8 mouse cellular contexts compared by ENCODE assay signal in genomic region chr16:10313226-10313625, GRCm38 (mm10). TPM values are rescaled to one million over a fixed set of nuclear protein-coding genes. Genes with fewer than 3 reads are reported as not detected.
DNase-seq lines count a peak whose midpoint lies in the region; ATAC-seq and TF ChIP-seq lines count a peak whose summit lies in the region.

No protein-coding gene starts in this region.

- TF ChIP-seq POLR2A in olfactory bulb, adult 2 months (IDR thresholded peaks at IDR 0.05; ENCODE audit: insufficient read depth, low read depth, low read length), result no peak

- no peak for TF ChIP-seq CTCF in olfactory bulb, adult 2 months (IDR thresholded peaks at IDR 0.05; ENCODE audit: insufficient read depth, low read depth, low read length)

- no peaks in the 10 kb centered on the region for H3K4me1 ChIP-seq in kidney, embryonic 14.5 days (ENCODE audit: control insufficient read depth, insufficient read depth, low read length)
- H3K4me1 ChIP-seq in liver, embryonic 15.5 days (replicated peaks), result peaks cover 3% of the 10 kb centered on the region
- H3K4me1 ChIP-seq in olfactory bulb, adult 2 months (ENCODE audit: control insufficient read depth, insufficient read depth, low read length), result peaks cover 19% of the 10 kb centered on the region

- peak overlapping the region; percentile 72 for H3K4me2 ChIP-seq in kidney, embryonic 14.5 days (replicated peaks; ENCODE audit: low read depth, low read length)
- H3K4me2 ChIP-seq in liver, embryonic 15.5 days, result peak overlapping the region; percentile 56

- H3K9me3 ChIP-seq in kidney, embryonic 14.5 days (ENCODE audit: control insufficient read depth, low read length), result no peaks in the 10 kb centered on the region
- no peaks in the 10 kb centered on the region for H3K9me3 ChIP-seq in liver, embryonic 15.5 days (replicated peaks)

- DNase-seq in kidney, postnatal 14 days, result no peak
- peak; percentile 15 for DNase-seq in embryo, embryonic 10.5 days (ENCODE audit: low spot score)
- DNase-seq in heart, postnatal 10 days, result peak; percentile 49 to 59
- DNase-seq in left cerebral cortex, adult 18-20 months (ENCODE audit: low spot score in 2 of 2), result no peak
- no peak for DNase-seq in thymus, postnatal 14 days

- peak overlapping the region; percentile 51 for H3K9ac ChIP-seq in kidney, embryonic 14.5 days (ENCODE audit: low read depth, low read length)
- H3K9ac ChIP-seq in liver, embryonic 15.5 days, result peak overlapping the region; percentile 21; the same call in 1 of the 2 replicates

- 0 out of 2 replicates have a peak, but pooled peaks cover 2% of the 10 kb centered on the region for H3K27me3 ChIP-seq in kidney, embryonic 14.5 days (ENCODE audit: control insufficient read depth, insufficient read depth, low read length)
- H3K27me3 ChIP-seq in liver, embryonic 15.5 days, result peaks cover 20% of the 10 kb centered on the region

- no peak overlapping the region for H3K27ac ChIP-seq in kidney, embryonic 14.5 days (ENCODE audit: low read depth, low read length)
- H3K27ac ChIP-seq in liver, embryonic 15.5 days (replicated peaks), result no peak overlapping the region
- H3K27ac ChIP-seq in olfactory bulb, adult 2 months (ENCODE audit: insufficient read depth, low read depth, low read length), result no peak overlapping the region

- peak overlapping the region; percentile 43 for H3K4me3 ChIP-seq in kidney, embryonic 14.5 days (ENCODE audit: low read length)
- H3K4me3 ChIP-seq in liver, embryonic 15.5 days (replicated peaks), result peak overlapping the region; percentile 51
- H3K4me3 ChIP-seq in olfactory bulb, adult 2 months (ENCODE audit: insufficient read depth, low read depth, low read length), result peak overlapping the region; percentile 57

- peak; percentile 75 for ATAC-seq in kidney, embryonic 14.5 days (ENCODE audit: low FRiP score, low TSS enrichment)
- no peak for ATAC-seq in liver, embryonic 15.5 days (ENCODE audit: insufficient read depth)

- H3K36me3 ChIP-seq in kidney, embryonic 14.5 days (ENCODE audit: control insufficient read depth, insufficient read depth, low read length), result no peaks in the 10 kb centered on the region
- no peaks in the 10 kb centered on the region for H3K36me3 ChIP-seq in liver, embryonic 15.5 days (replicated peaks)

- WGBS in kidney, embryonic 14.5 days, result 8% methylated on average over 15 of the region's 15 CpGs
- 2% methylated on average over 15 of the region's 15 CpGs for WGBS in liver, embryonic 15.5 days (ENCODE audit: insufficient replicate concordance)
- WGBS in olfactory bulb, adult 2 months, result 2% methylated on average over 15 of the region's 15 CpGs

- intact Hi-C loops in heart, postnatal 10 days (cut with DNase I), result loop anchor here (5.0 kb wide), 1 partner anchor 39 kb away; no protein-coding TSS in a partner anchor

RNA-seq across cellular contexts. Expression of gene Emp2, which starts 0.5 kb away (rescaled TPM):
- 9.8 and 14.7 TPM in 2 replicates for polyA plus RNA-seq in kidney, embryonic 14.5 days (2014; fragmentation: Nextera tagmentation; extraction: Ambion mirVana)
- total RNA-seq in heart, postnatal 10 days (2021), result 10 to 100 TPM; 42.5 to 46.4 TPM
- polyA plus RNA-seq in liver, embryonic 15.5 days (2015; fragmentation: Nextera tagmentation; extraction: Ambion mirVana), result 5.3 TPM in 2 replicates
- polyA plus RNA-seq in olfactory bulb, adult 2 months (2012; ENCODE audit: insufficient read depth, insufficient read length, low replicate concordance, missing spikeins), result not detected in 2 replicates
- total RNA-seq in left cerebral cortex, adult 18-20 months (2021), result 10 to 100 TPM in 1 of 2 experiments, 1 to 10 TPM in 1; 10.0 to 13.7 TPM

Comparison
In these comparisons a context has a peak if more than half of its experiments do, and no peak if none do; other contexts are left out.
1. DNase-seq: peak in embryo, embryonic 10.5 days (single experiment) and heart, postnatal 10 days (2 of 2); none in kidney, postnatal 14 days (single experiment), left cerebral cortex, adult 18-20 months (0 of 2) and thymus, postnatal 14 days (single experiment).
2. Peak in every context shown above with its lines, with median percentiles within 50 percentile points of each other: H3K4me3 ChIP-seq.